Mouse (Mus musculus) frontal cortex, postnatal 14 days (tissue): ENCODE results near the gene Bach2.

Experiments used
- DNase-seq, 2 experiments: peaks; one replicate each; pipeline ENCODE4 v3.0.0; 2022; ENCODE audit warnings: low spot score in 2 of 2

The Bach2 gene

GRCm38 (mm10) chr4:32562319-32563115 is 323.9 kb downstream of the Bach2 start:
- DNase-seq: no peak

- no peak for DNase-seq
These were observed 325.8 kb downstream of the Bach2 start for GRCm38 (mm10) chr4:32564416-32564815.

- no peak for DNase-seq
These were observed 326.3 kb downstream of the Bach2 start for GRCm38 (mm10) chr4:32564918-32565317.

- no peak for DNase-seq
These were observed 330.4 kb downstream of the Bach2 start for GRCm38 (mm10) chr4:32569054-32569453.

GRCm38 (mm10) chr4:32569995-32570938 is 331.7 kb downstream of the Bach2 start:
- no peak for DNase-seq

- DNase-seq: no peak
These were observed 332.3 kb downstream of the Bach2 start for GRCm38 (mm10) chr4:32570939-32571317.

- no peak for DNase-seq
These were observed 332.8 kb downstream of the Bach2 start for GRCm38 (mm10) chr4:32571441-32571840.

GRCm38 (mm10) chr4:32572118-32572517 is 333.5 kb downstream of the Bach2 start:
- DNase-seq: no peak

GRCm38 (mm10) chr4:32573586-32573985 is 335.0 kb downstream of the Bach2 start:
- DNase-seq: no peak

GRCm38 (mm10) chr4:32574604-32575003 is 336.0 kb downstream of the Bach2 start:
- DNase-seq: no peak

GRCm38 (mm10) chr4:32575165-32575564 is 336.6 kb downstream of the Bach2 start:
- no peak for DNase-seq

- no peak for DNase-seq
These were observed 341.2 kb downstream of the Bach2 start for GRCm38 (mm10) chr4:32579850-32580249.

GRCm38 (mm10) chr4:32584181-32584580 is 345.6 kb downstream of the Bach2 start:
- DNase-seq: no peak

GRCm38 (mm10) chr4:32586596-32586995 is 348.0 kb downstream of the Bach2 start:
- no peak for DNase-seq

GRCm38 (mm10) chr4:32587543-32587942 is 348.9 kb downstream of the Bach2 start:
- no peak for DNase-seq

GRCm38 (mm10) chr4:32588237-32588636 is 349.6 kb downstream of the Bach2 start:
- no peak for DNase-seq

- DNase-seq: no peak
These were observed 362.5 kb downstream of the Bach2 start for GRCm38 (mm10) chr4:32601135-32601534.

GRCm38 (mm10) chr4:32602660-32603059 is 364.1 kb downstream of the Bach2 start, which contains the start of gene Gja10:
Gja10 (minus strand) TSS chr4:32602760.
- DNase-seq: no peak

GRCm38 (mm10) chr4:32615034-32615881 is 376.7 kb downstream of the Bach2 start, which contains the start of gene Casp8ap2:
Casp8ap2 (plus strand) TSS chr4:32615451.
- DNase-seq: peak; percentile 99

GRCm38 (mm10) chr4:32621637-32622036 is 383.0 kb downstream of the Bach2 start:
- no peak for DNase-seq
